Mouse (Mus musculus) spleen, adult 12 weeks (tissue): ENCODE data around the gene Lmo7.

Source experiments
- DNase-seq: peaks from one replicate; pipeline ENCODE4 v3.0.0; 2022; ENCODE audit warnings: low spot score

The Lmo7 gene

GRCm38 (mm10) chr14:101838231-101838839 is 108.6 kb downstream of the Lmo7 start:
- no peak for DNase-seq

- DNase-seq: no peak
Observed at GRCm38 (mm10) chr14:101839771-101840731, 110.3 kb downstream of the Lmo7 start.

DNA sequence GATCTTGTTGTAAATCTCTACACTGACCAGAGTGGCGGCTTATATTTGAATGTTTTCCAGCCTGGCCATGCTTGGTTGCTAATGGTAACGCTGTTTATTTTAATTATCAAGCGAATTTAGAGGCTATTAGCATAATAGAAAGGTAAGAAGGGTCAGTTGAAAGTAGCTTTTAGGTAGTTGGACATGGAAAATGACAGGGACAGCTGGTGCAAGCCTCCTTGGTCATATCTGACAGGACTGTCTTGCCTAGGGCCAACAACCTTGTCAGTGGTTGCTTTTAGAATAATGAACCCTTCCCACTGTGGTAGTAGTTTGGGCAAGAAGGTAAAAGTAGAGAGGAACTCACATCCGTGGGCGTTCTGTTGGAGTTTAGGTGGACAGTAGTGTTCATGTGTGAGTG is 111.5 kb downstream of the Lmo7 start:
- no peak for DNase-seq

DNA sequence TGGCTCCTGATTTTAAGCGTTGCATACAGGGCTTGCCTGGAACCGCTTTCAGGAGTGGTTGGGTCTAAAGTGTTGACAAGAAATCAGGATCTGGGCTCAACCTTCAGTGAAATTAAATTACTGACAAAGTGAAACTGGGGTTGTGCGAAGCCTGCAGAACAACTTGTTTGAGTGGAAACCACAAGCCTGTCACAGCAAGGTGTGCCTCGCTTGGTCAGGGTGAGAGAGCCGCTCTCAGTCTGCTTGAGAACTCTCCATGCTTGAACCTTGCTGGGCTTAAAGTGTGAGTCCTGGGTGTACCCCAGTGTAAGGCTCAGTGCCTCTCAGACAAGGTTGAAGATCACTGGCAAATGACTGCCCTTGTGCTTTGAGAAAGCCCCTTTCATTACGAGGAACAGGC is 112.8 kb downstream of the Lmo7 start:
- DNase-seq: no peak

DNA sequence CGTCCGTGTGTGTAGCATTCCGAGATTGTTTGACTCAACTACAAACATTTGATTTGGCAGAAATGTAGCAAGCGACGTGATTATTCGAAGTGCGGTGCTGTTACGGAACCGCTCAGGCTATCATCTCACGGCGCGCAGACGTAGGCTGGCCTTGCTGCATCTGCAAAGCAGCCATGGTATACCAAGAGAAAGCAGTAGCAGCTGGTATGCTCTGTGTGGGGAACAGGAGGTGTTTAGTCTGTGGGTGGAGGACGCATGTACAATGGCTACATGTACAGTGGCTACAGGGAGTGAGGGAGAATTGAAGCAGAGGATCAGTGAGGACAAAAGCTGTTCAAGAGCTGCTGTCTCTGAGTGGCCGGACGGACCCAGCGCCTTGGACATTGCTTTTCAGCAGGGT is 113.7 kb downstream of the Lmo7 start:
- DNase-seq: no peak

GRCm38 (mm10) chr14:101844467-101844866 is 114.7 kb downstream of the Lmo7 start:
- no peak for DNase-seq

DNA sequence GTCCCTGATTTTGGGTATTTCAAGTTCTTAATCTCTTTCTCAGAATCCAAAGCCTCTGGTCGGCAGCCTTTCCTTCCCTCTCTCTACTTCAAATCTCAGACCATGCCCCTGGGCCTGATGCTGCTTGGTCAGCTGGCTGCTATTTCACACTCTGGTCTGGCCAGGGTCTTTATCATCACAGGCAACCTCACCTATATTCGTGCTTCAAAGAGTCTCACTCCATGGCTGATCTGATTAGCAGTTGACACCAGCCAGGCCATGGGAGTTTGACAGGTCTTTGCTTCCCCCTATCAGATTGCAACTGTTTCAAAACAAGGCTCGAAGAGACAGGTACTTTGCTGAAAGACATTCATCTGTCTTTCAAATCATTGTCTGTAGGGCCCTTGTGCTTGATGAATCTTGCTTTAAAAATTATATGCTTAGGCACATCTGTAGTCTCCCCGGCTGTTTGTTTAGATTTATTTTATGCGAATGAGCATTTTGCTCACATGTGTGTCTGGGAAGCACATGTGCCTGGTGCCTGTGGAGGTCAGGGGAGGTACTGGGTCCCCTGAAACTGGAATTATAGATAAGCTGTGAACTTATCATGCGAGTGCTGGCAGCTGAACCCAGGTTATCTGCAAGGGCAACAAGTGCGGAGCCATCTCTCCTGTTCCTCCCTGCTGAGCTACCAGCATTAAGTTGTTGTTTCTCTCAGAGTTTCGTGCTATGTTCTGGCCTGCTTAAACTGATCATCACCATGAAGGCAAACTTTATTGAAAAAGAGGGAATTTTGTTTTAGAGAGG is 116.5 kb downstream of the Lmo7 start:
- no peak for DNase-seq

- DNase-seq: no peak
Observed at GRCm38 (mm10) chr14:101847520-101847919, 117.8 kb downstream of the Lmo7 start.

- DNase-seq: no peak
Observed at GRCm38 (mm10) chr14:101852584-101853195, 122.9 kb downstream of the Lmo7 start.

GRCm38 (mm10) chr14:101853207-101853606 is 123.5 kb downstream of the Lmo7 start:
- no peak for DNase-seq

GRCm38 (mm10) chr14:101853722-101854121 is 124.0 kb downstream of the Lmo7 start:
- no peak for DNase-seq

GRCm38 (mm10) chr14:101854226-101854625 is 124.5 kb downstream of the Lmo7 start:
- no peak for DNase-seq

DNA sequence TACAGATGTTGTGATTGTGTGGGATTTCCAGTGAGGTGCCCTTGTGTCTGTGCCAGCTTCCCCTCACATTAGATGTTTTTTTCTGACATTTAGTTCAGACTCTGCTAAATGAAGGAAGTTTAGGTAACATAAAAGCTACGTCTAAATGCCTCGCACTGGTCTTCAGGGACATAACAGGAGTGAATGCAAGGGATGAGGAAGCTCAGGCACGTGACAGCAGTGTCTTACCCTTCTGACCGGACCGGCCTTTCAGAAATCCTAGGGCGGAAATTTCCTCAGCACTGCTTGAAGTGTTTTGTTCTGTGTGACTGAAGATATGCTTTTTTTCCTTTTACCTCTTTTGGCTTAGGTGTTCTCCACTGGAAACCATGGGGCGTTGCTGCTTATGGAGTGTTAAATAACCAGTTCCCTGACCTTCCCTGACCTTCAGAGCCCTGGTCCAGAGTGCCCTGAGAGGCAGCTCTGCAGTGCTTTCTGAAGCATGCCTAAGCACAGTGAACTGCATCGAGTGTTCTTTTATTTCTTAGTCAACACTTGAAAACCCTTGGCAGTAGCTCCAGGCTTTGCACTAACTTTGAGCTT is 129.6 kb downstream of the Lmo7 start:
- no peak for DNase-seq

DNA sequence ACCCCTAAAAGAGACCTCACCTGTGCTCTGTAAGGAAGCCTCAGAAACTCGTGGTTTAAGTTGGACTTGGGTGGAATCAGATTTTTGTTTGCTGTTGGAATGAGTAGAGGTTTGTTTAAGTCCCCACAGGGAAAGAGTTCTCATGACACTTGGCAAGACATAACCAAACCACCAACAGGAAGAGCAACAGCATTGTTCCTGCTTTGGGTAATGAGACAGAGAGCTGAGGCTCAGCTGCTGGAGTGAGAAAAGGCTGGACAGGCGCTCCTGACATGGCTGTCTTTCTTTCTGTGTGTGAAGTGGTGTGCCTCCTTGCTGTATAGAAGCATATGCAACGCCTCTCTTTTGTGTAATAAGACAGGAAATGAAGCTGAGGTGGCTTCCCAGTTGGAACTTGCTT is 132.3 kb downstream of the Lmo7 start:
- no peak for DNase-seq

DNA sequence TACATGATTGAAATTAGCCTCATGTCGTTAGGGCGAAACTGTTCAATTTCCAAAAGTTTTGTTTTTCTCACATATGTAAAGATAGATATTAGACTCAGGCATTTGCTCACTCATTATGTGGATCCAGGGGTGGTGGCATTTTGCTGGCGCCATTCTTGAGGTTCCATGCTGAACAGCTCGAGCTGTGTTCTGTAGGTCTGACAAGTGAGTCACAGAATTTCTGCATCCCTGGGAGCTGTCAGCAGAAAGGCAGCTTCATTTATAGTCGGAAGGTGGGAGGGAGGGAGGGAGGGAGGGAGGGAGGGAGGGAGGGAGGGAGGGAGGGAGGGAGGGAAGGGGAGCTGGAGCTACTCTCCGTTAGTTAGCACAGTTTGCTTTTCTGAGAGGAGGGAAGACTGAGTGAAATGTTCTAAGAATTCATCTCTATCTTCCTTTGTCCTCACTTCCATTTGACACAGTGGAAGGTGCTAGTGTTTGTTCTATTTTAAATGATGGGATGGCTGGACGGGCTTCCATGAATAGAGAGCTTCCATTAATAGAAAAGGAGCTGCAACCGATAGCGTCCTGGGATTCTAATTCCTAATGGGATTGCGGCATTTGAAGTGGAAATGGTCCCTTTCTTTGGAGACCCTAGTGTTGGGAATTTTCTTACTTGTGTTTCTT is 137.4 kb downstream of the Lmo7 start:
- DNase-seq: no peak

DNA sequence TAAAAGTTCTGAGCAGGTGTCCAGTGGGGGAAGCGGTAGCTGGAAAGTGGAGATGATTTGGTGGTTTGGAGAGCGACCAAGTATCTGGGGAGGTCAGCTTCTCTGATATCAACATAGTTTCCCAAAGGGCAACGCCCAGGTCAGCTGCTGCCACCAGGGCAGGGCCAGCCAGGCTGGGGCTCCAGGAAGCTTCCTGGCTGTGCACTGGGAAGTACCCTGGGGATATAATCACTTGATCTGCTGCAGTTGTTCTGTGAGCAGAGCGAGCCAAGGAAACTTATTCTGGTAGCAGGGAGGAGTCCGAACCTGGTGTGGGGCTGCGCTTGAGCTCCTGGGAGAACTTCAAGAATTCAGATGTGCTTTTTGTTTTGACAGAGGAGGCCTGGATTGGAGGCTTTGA is 139.4 kb downstream of the Lmo7 start:
- DNase-seq: no peak

DNA sequence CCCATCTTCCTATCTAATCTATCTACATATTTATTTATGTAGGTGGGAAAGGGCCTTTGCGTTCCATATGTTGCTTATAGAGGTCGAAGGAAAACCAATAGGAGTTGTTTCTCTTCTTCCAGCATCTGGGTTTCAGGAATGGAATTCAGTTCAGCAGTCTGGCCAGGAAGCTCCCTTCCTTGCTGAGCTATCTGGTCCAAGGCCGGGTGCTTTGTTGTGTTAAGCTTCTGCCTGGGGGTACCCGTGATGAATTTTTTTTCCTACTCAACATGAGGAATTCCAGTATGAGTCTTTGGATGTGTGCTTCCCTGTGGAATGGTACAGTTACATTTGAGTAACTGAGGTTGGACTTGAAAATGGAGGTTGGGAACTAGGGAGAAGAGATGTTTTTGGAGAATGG is 139.9 kb downstream of the Lmo7 start:
- DNase-seq: no peak

DNA sequence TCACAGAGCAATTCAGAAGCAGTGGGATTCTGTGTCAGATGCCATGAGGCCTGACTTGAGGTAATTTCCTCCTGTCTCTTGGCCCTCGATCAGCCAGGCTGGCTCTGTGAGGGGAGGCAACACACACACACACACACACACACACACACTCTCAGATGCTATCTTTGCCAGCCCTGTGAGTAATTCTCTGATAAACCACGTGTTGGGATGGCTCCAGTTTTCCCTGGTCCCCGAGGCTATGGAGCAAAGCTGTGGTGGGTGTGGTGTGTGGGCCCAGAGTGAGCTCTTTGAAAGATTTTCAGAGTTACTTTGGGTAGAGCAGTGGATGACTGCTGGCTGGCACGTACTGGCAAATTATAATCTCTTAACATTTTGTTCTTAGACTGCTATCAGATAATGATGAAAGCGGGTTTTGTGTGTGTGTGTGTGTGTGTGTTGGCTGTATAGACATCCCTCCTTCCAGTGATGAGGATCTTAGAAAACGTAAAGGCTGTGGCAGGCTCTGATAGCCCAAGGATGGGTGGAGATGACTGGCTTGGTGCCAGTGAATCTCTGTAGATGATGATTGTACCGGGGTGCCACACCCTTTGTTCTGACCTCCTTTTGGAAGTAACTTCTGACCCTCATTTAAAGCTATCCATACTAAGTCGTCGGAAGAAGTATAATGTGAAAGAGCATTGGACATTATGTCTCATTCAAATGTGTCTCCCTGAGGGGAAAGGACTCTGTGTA is 140.6 kb downstream of the Lmo7 start:
- DNase-seq: no peak

- DNase-seq: no peak
Observed at GRCm38 (mm10) chr14:101872846-101873245, 143.1 kb downstream of the Lmo7 start.

- DNase-seq: no peak
Observed at GRCm38 (mm10) chr14:101878346-101879049, 148.7 kb downstream of the Lmo7 start.
